Mouse (Mus musculus): ENCODE data around the gene Pitpnm3. TPM values are rescaled to one million over a fixed set of nuclear protein-coding genes. Genes with fewer than 3 reads are reported as not detected.

The Pitpnm3 gene
- polyA plus RNA-seq, 2 experiments, result 0.01 to 0.13 TPM

- ATAC-seq (ENCODE audit: insufficient read depth) (no peak), DNase-seq (ENCODE audit: low read depth in 3 of 3, low spot score in 3 of 3) (no peak)
- Histone ChIP-seq H3K9ac (replicated peaks) (no peak overlapping the region), H3K4me3 (ENCODE audit: insufficient read depth in 1 of 2, low read depth in 2 of 2, low read length in 2 of 2) (no peak overlapping the region), H3K27ac (no peak overlapping the region), H3K4me1 (replicated peaks; ENCODE audit: control insufficient read depth in 2 of 2, insufficient read depth in 2 of 2, low read length in 1 of 2) (peaks cover 0 to 11% of the 10 kb centered on the region in 2 experiments; a peak in 2 of 4 replicates), H3K9me3 (ENCODE audit: control insufficient read depth, low read length) (no peaks in the 10 kb centered on the region), H3K27me3 (ENCODE audit: control insufficient read depth, insufficient read depth, low read length) (no peaks in the 10 kb centered on the region), H3K4me2 (ENCODE audit: low read depth) (no peak overlapping the region), H3K36me3 (replicated peaks; ENCODE audit: control insufficient read depth, insufficient read depth, low read depth) (no peaks in the 10 kb centered on the region)
- TF ChIP-seq EP300 (IDR thresholded peaks at IDR 0.05; ENCODE audit: low read depth), result no peak
- no peak for TF ChIP-seq CTCF (IDR thresholded peaks at IDR 0.05; ENCODE audit: low read depth)
- 55% methylated on average over 3 of the region's 3 CpGs for WGBS (ENCODE audit: insufficient replicate concordance)
These were observed 91.3 kb downstream of the Pitpnm3 start for GRCm38 (mm10) chr11:72044231-72044630.

- Histone ChIP-seq H3K4me1 (replicated peaks; ENCODE audit: control insufficient read depth in 2 of 2, insufficient read depth in 2 of 2, low read length in 1 of 2) (peaks cover 0 to 11% of the 10 kb centered on the region in 2 experiments; a peak in 2 of 4 replicates), H3K4me3 (ENCODE audit: insufficient read depth in 1 of 2, low read depth in 2 of 2, low read length in 2 of 2) (peak overlapping the region; percentile 59 to 66), H3K9me3 (ENCODE audit: control insufficient read depth, low read length) (no peaks in the 10 kb centered on the region), H3K27ac (no peak overlapping the region), H3K27me3 (ENCODE audit: control insufficient read depth, insufficient read depth, low read length) (no peaks in the 10 kb centered on the region), H3K4me2 (ENCODE audit: low read depth) (peak overlapping the region; percentile 79), H3K9ac (replicated peaks) (peak overlapping the region; percentile 12), H3K36me3 (replicated peaks; ENCODE audit: control insufficient read depth, insufficient read depth, low read depth) (no peaks in the 10 kb centered on the region)
- WGBS (ENCODE audit: insufficient replicate concordance), result 3% methylated on average over 14 of the region's 14 CpGs
- ATAC-seq (ENCODE audit: insufficient read depth) (peak; percentile 9; the same call in 1 of the 2 replicates), DNase-seq (ENCODE audit: low read depth in 3 of 3, low spot score in 3 of 3) (no peak)
- TF ChIP-seq CTCF (IDR thresholded peaks at IDR 0.05; ENCODE audit: low read depth) (no peak), EP300 (IDR thresholded peaks at IDR 0.05; ENCODE audit: low read depth) (no peak)
These were observed 92.9 kb downstream of the Pitpnm3 start for GRCm38 (mm10) chr11:72042631-72043030.

GRCm38 (mm10) chr11:72041768-72042607 is 93.6 kb downstream of the Pitpnm3 start, which contains the start of gene Pimreg:
TSS of gene Pimreg (plus strand) at chr11:72042032.
- TF ChIP-seq EP300 (IDR thresholded peaks at IDR 0.05; ENCODE audit: low read depth) (no peak), CTCF (IDR thresholded peaks at IDR 0.05; ENCODE audit: low read depth) (no peak)
- ATAC-seq (ENCODE audit: insufficient read depth) (peak; percentile 78), DNase-seq (ENCODE audit: low read depth in 3 of 3, low spot score in 3 of 3) (peak; percentile 47 to 60 (median 57))
- WGBS (ENCODE audit: insufficient replicate concordance), result under 1% methylated on average over 52 of the region's 52 CpGs
- H3K4me1 ChIP-seq (replicated peaks; ENCODE audit: control insufficient read depth in 2 of 2, insufficient read depth in 2 of 2, low read length in 1 of 2), result peaks cover 0 to 11% of the 10 kb centered on the region in 2 experiments; a peak in 2 of 4 replicates
- H3K4me2 ChIP-seq (ENCODE audit: low read depth), result peak within 1 kb of the TSS; percentile 79
- no peaks in the 10 kb centered on the region for H3K27me3 ChIP-seq (ENCODE audit: control insufficient read depth, insufficient read depth, low read length)
- H3K4me3 ChIP-seq (ENCODE audit: insufficient read depth in 1 of 2, low read depth in 2 of 2, low read length in 2 of 2), result peak within 1 kb of the TSS; percentile 59 to 66
- H3K36me3 ChIP-seq (replicated peaks; ENCODE audit: control insufficient read depth, insufficient read depth, low read depth), result no peaks in the 10 kb centered on the region
- H3K9ac ChIP-seq (replicated peaks), result peak within 1 kb of the TSS; percentile 38
- no peaks in the 10 kb centered on the region for H3K9me3 ChIP-seq (ENCODE audit: control insufficient read depth, low read length)
- no peak within 1 kb of the TSS for H3K27ac ChIP-seq

- no peaks in the 10 kb centered on the region for H3K36me3 ChIP-seq (replicated peaks; ENCODE audit: control insufficient read depth, insufficient read depth, low read depth)
- H3K9me3 ChIP-seq (ENCODE audit: control insufficient read depth, low read length), result no peaks in the 10 kb centered on the region
- no peak for DNase-seq (ENCODE audit: low read depth in 3 of 3, low spot score in 3 of 3)
- H3K4me1 ChIP-seq (replicated peaks; ENCODE audit: control insufficient read depth in 2 of 2, insufficient read depth in 2 of 2, low read length in 1 of 2), result peaks cover 0 to 11% of the 10 kb centered on the region in 2 experiments; a peak in 2 of 4 replicates
- H3K4me2 ChIP-seq (ENCODE audit: low read depth), result peak overlapping the region; percentile 79
- no peaks in the 10 kb centered on the region for H3K27me3 ChIP-seq (ENCODE audit: control insufficient read depth, insufficient read depth, low read length)
- no peak overlapping the region for H3K27ac ChIP-seq
- 4% methylated on average over 6 of the region's 6 CpGs for WGBS (ENCODE audit: insufficient replicate concordance)
- H3K9ac ChIP-seq (replicated peaks), result no peak overlapping the region
- TF ChIP-seq CTCF (IDR thresholded peaks at IDR 0.05; ENCODE audit: low read depth), result no peak
- TF ChIP-seq EP300 (IDR thresholded peaks at IDR 0.05; ENCODE audit: low read depth), result no peak
- no peak for ATAC-seq (ENCODE audit: insufficient read depth)
- peak overlapping the region; percentile 58 to 59 for H3K4me3 ChIP-seq (ENCODE audit: insufficient read depth in 1 of 2, low read depth in 2 of 2, low read length in 2 of 2)
These were observed 94.2 kb downstream of the Pitpnm3 start for GRCm38 (mm10) chr11:72041290-72041767.

All from liver, embryonic 14.5 days (tissue).